Mouse (Mus musculus): Measurements from ENCODE around the gene Ovol3.
"Not testable (repeated sequence)": the region's sequence is repeated elsewhere in the genome, so short reads cannot be mapped to it uniquely, and the experiment has no call there.

The Ovol3 gene

DNA sequence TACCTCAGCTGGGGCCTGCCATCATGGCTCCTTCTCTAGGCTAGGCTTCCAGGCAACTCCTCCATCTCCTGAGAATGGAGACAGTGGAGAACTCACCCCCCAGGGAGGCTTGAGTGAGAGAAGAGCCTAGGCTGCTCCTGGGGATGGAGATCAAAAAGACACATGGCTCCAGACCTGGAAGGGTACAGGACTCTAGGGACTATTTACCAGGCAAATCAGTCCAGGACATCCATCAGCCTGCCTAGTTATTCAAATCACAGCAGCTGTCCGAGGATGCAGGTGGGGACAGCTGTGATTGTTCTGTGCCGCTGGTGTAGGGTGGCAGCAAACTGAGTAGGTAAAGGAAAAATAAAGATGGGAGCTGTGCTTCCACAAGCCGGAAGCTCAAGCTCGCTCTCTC lies at the start of gene Ovol3:
Gene Ovol3, minus strand, starts transcription at position 101 of the 400 bp plus-strand sequence.
- in situ Hi-C loops (cut with MboI, MseI): no loop called here

DNA sequence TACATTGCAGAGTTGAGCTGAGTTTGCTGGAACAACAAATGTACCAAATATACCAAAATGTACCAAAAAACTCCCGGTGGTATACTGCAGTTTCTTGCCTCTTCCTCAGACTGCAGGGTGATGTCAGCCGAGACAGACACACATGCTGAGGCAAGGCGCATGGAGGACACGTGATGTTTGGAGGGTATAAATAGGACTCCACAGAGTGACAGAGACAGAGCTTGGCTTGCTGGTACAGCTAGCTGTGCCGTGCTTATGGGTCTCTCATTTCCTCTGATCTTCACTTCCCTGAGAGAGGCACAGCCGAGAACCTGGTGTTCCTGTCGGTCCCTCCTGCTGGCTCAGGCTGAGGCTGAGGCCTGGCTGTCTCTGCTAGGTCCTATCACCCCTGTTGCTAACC lies 47.2 kb upstream of the Ovol3 start:
- in situ Hi-C loops (cut with MboI, MseI): no loop called here

DNA sequence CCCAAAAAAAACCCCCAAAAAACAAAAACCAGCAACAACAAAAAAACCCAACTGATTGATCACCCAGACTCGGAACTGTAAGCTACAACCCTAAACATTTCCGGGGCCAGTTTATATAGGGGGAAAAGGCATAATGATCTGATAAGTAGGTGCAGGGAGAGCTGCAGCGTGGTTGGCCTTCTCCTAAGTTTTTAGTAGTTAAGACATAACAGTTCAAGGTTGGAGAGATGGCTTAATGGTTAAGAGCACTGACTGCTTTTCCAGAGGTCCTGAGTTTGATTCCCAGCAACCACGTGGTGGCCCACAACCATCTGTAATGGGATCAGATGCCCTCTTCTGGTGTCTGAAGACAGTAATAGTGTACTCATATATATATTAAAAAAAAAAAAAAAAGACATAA lies 46.0 kb upstream of the Ovol3 start:
- in situ Hi-C loops (cut with MboI, MseI): no loop called here

DNA sequence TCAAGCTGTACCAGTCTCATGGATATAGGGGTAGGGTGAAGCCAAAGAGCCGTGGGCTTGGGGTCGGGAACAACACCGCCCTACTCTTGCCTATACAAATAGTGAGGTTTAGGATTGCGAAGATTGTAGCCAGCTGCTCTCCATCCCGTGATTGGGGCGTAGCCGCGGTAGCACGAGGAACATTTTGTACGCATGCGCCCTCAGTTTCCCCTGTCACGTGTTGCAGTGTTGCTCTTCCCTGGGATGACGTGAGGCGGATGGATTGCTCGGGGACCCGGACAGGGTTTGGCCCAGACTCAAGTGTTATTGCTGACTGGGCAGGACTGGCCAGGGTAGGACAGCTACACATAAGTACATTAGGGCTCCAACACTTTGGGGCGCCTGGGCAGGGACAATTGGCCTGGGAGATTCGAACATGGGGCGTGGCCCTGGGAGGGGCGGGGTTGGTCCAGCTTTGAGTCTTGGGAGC lies 45.2 kb upstream of the Ovol3 start:
- in situ Hi-C loops (cut with MboI, MseI): no loop called here

DNA sequence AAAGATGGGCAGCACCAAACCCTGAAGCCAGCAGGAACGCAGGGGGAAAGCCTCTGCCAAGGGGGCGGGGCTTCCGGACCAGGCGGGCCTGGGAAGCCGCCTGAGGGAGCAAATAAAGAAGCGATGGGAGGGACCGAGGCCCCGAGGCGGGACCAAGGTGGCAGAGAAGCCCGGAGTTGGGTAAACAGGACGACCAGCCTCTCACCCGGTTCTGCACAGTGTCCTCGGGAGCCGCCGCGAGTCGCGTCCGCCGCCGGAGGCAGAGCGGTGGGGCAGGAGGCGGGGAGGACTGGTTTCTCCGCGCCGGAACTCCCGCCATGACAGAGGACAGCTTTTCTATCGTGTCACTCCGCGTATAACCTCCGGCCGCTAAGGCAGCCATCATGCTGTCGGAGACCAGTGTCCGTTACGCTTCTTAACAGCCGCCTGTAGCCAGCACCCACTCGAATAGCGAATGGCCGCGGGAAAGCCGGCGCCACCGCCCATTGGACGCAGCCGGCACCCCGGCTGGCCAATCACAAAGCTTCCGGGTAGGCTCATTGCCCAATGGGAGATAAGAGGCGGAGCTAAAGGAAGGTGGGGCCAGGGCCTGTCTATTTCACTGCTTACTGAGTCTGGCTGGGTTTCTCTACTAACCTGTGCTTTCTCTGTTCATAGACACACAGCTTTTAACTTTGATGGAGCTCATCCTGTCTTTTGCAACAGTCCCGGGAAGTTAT lies 44.6 kb upstream of the Ovol3 start, which contains the start of the genes Thap8 and Wdr62:
Gene Thap8, plus strand, starts transcription at position 144 of the 719 bp plus-strand sequence.
Gene Wdr62, minus strand, starts transcription at position 469 of the 719 bp plus-strand sequence.
- in situ Hi-C loops (cut with MboI, MseI): no loop called here

DNA sequence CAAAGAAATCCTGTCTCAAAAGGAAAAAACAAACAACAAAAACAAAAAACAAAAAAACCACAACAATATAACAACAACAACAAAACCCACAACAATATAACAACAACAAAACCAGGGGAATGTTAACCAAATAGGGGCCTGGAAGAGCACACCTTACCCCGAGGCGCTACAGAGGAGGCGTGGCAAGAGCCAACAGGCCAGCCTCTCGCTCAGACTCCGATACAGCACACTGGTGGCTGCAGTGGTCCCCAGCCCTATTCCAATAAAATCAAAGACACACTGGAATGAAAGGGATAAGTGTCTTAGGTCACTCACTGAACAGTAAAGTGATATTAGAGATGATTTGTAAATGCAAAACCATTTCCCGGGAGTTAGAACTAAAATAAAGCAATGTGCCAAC lies 44.0 kb upstream of the Ovol3 start:
- in situ Hi-C loops (cut with MboI, MseI): no loop called here

DNA sequence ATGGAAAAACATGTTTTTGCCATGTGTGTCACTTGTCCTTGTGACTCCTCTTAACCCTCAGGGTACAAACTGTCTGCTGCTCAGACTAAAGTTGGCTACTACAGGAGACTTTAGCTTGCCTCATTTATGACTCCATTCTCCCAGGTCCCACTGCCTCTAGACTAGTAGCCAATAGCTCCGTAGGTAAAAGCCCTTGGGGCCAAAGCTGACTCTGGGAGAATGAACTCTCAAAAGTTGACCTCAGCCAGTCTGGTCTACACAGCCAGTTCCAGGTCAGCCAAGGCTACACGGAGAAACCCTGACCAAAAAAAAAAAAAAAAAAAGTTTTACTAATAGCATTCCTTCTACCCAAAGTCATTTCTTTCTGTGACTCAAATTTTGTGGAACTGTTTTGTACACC lies 43.4 kb upstream of the Ovol3 start:
- in situ Hi-C loops (cut with MboI, MseI): no loop called here

DNA sequence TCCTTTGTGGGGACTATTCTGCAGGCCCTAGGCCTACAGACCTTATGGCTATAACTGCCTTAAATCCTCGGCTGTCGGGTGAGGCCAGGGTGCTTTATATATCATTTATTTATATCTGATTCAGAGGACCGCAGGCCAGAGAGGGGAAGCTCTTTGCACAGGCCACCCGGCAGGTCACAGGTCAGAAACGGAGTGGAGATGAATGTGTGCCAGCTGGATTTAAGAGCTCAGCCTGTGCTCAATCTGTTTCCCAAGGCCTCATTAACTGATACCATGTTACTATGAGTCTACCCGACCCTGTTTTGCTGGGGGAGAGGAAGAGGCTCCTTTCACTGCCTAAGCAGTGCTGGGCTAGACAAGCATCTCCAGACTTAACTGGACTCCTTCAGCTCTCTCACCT lies 38.9 kb upstream of the Ovol3 start:
- in situ Hi-C loops (cut with MboI, MseI): no loop called here

DNA sequence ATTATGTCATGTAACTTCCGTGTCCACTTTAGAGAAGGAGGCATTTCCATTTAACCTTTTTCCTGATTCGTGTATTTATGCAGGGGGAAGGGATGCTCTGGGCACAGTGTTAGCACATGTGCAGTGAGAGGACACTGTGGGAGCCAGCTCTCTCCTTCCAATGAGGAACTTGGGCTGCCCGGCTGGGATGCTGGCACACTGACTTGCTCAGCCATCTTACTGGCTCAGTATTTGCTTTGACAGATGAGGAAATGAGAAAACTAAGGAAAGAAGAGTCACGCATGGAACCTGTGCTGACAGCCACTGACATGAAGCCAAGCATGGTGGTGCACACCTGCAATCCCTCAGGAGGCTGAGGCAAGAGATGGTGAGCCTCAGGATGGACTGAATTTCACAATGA lies 34.1 kb upstream of the Ovol3 start:
- in situ Hi-C loops (cut with MboI, MseI): no loop called here

DNA sequence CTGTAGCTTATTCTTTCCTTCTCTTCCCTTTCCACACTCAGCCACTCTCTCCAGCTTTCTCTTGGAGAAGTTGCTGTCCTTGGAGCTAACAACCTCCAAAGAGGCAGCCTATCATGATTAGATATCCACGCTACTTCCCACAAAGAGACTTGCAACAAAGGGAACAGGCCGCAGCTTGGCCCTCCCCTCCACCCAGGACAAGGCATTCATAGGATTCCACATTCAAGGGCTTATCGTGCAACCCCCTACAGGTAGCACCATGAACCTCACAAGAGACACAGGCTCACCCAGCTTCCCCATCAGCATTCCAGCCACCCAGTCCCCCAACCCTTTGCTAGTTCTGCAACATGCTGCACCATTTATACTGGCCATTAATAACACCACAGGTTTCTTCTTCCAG lies 31.3 kb upstream of the Ovol3 start:
- in situ Hi-C loops (cut with MboI, MseI): no loop called here

DNA sequence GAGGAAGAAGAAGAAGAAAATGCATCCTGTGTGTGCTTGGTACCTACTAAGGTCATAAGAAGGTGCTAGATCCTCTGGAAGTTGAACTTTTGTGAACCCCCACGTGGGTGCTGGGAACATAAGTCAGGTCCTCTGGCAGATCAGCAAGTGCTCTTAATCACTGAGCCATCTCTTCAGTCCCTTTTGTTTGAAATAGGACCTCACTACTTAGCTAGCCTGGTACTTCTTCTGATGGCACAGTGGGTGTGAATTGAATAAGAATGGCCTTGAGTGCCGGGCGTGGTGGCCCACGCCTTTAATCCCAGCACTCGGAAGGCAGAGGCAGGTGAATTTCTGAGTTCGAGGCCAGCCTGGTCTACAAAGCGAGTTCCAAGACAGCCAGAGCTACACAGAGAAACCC lies 30.4 kb upstream of the Ovol3 start:
- in situ Hi-C loops (cut with MboI, MseI): no loop called here

DNA sequence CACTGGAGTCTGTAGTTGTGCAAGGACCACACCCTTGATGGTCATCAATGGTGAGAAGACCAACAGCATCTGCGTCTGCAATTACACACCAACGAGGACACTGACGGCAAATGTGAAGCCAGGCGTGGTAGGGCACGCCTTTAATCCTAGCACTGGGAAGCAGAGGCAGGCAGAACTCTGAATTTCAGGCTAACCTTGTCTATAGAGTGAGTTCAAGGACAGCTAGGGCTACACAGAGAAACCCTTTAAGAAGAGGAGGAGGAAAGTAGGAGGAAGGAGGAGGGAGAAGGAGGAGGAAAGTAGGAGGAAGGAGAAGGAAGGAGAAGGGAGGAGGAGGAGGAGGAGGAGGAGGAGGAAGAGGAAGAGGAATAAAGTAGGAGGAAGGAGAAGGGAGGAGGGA lies 30.0 kb upstream of the Ovol3 start:
- in situ Hi-C loops (cut with MboI, MseI): no loop called here

DNA sequence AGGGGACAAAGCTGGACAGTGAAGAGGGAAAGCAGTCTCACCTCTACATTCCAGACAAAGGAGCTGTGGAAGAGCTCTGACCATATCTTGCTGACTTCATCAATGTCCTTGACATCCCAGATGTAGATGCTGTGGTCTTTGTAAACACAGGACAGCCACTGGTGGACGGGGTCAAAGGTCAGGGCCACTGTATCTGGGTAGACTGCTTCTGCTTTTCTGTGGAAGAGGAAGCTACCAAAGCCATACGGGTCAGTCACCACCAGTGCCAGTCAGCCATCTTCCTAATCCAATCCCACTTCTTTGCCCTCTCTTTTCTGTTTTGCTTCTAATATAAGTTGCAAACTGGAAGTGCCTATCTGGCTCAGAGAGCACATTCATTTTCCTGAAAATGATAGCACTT lies 29.5 kb upstream of the Ovol3 start:
- in situ Hi-C loops (cut with MboI, MseI): no loop called here

DNA sequence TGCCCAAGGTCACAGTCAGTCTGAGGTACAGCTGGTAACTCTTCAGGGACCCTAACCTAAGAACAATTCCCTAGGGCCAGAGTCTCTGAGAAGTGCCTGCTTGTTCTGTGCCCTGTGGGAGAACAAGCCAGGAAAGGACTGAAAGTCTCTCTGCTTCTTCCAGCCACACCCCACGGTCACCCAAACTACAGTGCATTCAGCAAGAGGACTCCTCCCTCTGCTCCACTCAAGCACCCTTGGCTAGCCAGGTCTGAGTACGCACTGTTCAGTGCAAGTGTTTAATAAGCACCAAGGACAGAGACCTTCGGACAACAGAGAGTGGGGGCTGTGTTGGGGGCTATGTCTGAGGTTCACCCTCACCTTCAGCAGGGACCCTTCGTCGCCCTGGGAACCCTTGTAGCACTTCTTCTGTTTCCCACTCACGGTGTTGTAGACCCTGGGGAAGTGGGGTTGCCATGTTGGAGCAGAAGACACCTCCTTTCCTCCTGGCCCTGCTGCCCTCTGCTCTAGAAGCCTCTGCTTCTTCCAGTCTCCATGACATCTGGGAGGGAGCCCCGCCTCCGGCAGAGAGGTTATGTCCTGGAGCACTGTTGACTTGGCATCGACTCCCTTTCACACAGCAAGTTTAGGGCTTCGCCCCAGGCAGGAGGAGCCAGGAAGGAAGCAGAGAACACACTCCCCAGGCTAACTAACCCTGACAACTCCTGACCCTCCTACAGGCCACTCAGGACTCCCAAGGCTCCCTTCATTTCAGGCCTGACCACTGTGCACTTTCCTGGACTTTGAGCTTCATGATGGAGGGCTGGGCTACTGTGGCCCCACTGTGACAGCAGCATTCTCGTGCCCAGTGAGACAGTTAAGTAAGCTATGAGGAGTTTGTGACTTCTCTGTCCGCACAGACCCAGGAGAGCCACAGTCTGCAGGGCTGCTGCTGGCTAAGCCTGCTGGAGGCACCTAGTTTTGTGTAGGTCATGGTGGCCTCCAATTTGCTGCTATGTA lies 16.7 kb upstream of the Ovol3 start:
- in situ Hi-C loops (cut with MboI, MseI): no loop called here

DNA sequence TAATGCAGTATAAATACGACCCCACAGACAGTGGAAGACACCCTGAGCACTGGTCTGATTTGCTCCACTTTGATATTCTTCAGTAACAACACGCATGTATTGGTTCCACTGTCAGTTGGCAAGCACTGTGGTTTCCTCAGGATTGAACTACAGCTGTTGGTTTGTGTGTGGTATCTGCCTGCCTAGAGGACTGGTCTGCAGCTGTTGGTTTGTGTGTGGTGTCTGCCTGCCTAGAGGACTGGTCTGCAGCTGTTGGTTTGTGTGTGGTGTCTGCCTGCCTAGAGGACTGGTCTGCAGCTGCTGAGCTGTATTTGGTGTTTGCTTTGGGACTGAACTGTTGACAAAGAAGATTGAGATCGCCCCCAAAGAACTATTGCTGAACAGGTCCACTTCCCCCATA lies 1.8 kb upstream of the Ovol3 start:
- in situ Hi-C loops (cut with MboI, MseI): not testable (repeated sequence)

DNA sequence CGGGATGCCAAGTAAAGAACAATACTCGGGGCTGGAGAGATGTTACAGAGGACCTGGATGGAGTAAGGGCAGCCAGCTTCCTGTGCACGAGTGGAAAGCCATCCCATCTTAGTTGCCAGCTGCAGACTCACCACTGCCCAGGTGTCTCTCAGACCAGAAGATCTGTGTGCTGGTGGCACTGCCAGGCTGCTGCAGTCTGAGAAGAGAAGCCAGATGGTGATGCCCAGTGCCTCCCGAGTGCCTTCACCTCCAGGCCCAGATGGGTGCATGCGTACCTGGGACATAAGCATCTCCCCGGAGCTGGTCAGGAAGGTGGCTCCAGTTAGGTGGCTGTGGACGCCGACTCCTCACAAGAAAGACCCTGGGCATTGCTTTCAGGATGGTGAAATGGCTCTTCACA lies 434 bp downstream of the Ovol3 start:
- in situ Hi-C loops (cut with MboI, MseI): no loop called here

DNA sequence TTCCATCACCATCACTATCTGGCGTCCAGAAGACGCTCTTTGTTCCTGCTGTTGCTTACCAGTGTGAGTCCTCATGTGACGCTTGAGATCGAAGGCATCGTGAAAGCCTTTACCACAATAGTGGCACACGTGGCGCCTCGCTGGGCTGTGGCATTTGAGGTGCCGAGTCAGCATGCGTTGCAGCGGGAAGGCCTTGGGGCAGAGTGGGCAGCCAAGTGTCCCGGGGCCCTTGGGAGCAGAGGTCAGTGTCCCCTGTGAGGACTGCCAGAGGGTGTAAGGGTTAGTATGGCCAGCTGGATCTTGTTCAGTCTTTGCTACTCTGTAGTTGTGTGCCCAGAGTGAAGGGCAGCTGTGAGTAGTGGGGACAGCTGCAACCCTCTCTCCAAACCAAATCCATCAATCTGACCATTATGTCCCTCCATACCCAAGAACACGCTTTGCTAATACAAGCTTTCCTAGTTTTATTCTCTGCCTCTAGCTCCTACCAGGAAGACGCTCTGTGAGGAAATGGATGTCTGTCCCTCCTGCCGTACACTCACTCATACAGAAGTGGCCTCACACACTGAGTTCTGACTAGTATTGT lies 1.2 kb downstream of the Ovol3 start:
- in situ Hi-C loops (cut with MboI, MseI): no loop called here

DNA sequence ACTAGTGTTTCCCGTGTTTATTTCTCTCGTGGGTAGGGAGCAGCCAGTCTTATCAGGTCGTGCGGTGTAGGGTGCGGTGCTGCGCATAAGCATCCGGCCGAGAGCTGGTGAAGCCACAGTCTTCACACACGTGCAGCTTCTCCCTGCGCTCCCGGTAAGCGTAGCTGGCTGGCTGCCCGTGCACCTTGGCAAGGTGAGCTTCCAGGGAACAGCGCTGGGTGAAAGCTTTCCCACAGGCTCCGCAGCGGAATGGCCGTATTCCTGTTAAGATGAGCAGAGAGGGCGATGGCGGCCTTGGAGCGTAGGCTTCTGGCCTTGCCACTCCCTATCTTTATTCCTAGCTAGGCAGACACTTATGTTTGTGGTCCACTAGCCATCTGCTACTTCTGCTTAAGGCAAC lies 2.1 kb downstream of the Ovol3 start:
- in situ Hi-C loops (cut with MboI, MseI): no loop called here

DNA sequence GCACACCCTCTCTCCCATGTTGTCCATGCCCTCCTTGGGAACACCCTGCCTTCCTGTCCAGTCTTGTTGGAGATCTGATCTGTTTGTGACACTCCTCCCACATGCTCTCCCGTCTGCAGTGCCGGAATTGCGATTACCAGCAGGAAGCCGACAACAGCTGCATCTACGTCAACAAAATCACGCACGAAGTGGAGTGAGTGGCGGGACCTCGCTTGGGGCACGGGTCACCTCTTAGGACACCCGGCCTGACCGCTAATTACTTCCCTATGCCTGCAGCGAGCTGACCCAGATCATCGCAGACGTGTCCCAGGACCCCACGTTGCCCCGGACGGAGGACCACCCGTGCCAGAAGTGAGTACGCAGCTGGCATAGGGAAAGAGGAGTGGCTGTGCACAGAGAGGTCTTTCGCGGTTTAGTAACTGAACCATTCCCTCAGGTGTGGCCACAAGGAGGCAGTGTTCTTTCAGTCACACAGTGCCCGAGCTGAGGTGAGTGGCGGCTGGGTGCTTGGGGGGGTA lies 2.8 kb downstream of the Ovol3 start:
- in situ Hi-C loops (cut with MboI, MseI): no loop called here

DNA sequence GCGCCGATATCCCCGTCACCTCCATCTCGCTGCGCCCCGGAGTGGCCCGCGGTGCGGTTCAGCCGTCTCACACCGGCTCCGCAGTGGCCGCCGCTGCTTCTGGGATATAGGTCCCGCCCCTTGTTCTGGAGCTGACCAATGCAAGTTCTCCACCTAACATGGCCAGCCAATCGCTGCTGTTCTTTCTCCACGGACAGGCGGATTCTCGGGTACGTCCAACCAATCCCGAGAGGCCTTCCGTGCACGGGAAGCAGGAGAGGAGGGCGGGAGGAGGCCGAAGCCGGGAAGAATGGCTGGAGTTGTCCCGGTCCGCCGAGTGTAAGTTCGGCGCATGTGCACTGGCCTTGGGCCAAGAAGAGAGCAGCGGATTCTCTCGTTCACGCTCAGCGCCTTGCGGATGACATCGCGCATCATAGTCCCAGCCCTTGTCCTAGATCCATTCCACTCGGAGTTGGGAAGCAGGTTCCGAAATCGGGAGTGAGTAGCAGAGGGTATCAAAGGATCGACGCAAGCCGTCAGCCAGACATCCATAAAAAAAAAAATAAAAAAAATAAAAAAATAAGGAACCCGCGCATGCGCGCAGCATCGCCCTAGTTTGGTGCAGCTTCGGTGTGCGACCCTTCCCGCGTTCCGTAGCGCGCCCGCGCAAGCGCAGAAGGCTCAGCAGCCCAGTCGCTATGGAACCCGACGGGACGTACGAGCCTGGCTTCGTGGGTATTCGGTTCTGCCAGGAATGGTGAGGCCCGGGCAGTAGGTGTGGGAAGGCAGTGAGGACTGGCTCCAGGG lies 3.7 kb downstream of the Ovol3 start, which contains the start of the genes Polr2i and Tbcb:
Gene Polr2i, plus strand, starts transcription at position 280 of the 786 bp plus-strand sequence.
Gene Tbcb, minus strand, starts transcription at position 604 of the 786 bp plus-strand sequence.
- in situ Hi-C loops (cut with MboI, MseI): no loop called here

DNA sequence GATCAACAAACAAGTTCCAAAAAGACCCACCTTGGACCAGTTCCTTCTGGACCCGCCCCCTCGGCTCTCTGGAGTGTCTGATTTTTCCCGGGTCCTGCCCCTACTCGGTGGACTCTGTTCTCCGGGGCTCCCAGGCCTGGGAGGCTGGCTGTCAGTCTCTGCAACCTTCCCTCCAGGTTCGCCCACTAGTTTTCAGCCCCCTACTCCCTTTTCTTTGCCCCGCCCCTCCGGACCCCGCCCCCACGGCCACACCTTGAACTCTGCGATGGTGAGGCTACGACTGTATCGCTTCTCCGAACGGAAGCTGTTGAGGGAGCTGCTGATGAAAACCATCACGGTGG lies 4.2 kb downstream of the Ovol3 start:
- in situ Hi-C loops (cut with MboI, MseI): no loop called here
